Mouse (Mus musculus) neural tube, embryonic 11.5 days (tissue): Measurements from ENCODE around the gene Myo1g. TPM values are rescaled to one million over a fixed set of nuclear protein-coding genes. Genes with fewer than 3 reads are reported as not detected.

Experiments
- ATAC-seq: fragments of 200-750 bp; cut with Nextera tagmentation; 2 replicates; pipeline ENCODE4 v1.8.0; 2017; ENCODE audit warnings: moderate number of reproducible peaks, mild to moderate bottlenecking, moderate TSS enrichment, moderate library complexity; ENCODE audit not compliant: insufficient read depth, low FRiP score, low TSS enrichment
- DNase-seq: peaks from one replicate; pipeline ENCODE4 v3.0.0-alpha.2; 2015; ENCODE audit warnings: low spot score
- H3K27ac ChIP-seq: fragments of 300-500 bp; sonication (generic); 2 replicates; pipeline ENCODE4 v1.5.1; 2014; ENCODE audit warnings: low read depth, mild to moderate bottlenecking, low read length
- H3K27me3 ChIP-seq: fragments of 300-500 bp; sonication (generic); 2 replicates; pipeline ENCODE4 v1.6.1; 2014; ENCODE audit warnings: mild to moderate bottlenecking, low read length, mixed read lengths; ENCODE audit not compliant: control insufficient read depth, insufficient read depth
- H3K36me3 ChIP-seq: fragments of 300-500 bp; sonication (generic); 2 replicates; pipeline ENCODE4 v1.6.1; 2014; ENCODE audit warnings: mild to moderate bottlenecking, low read length, moderate library complexity, mixed read lengths; ENCODE audit not compliant: control insufficient read depth, insufficient read depth
- H3K4me1 ChIP-seq: fragments of 300-500 bp; sonication (generic); 2 replicates; pipeline ENCODE4 v1.6.1; 2014; ENCODE audit warnings: low read length, mixed read lengths; ENCODE audit not compliant: control insufficient read depth, insufficient read depth
- H3K4me2 ChIP-seq: fragments of 300-500 bp; sonication (generic); 2 replicates; pipeline ENCODE4 v1.6.1; 2014; ENCODE audit warnings: low read depth, mild to moderate bottlenecking, moderate library complexity
- H3K4me3 ChIP-seq: fragments of 300-500 bp; sonication (generic); 2 replicates; pipeline ENCODE4 v1.5.1; 2014; ENCODE audit warnings: low read depth, low read length
- H3K9ac ChIP-seq: fragments of 300-500 bp; sonication (generic); 2 replicates; pipeline ENCODE4 v1.6.1; 2014; ENCODE audit warnings: mild to moderate bottlenecking, low read length
- H3K9me3 ChIP-seq: fragments of 300-500 bp; sonication (generic); 2 replicates; pipeline ENCODE4 v1.6.1; 2016; ENCODE audit warnings: low read length; ENCODE audit not compliant: control insufficient read depth
- WGBS: fragments of 180-500 bp; shearing (Covaris S2); extraction: QIAGEN DNeasy Blood & Tissue Kit; methylation state at CpG from one replicate; pipeline ENCODE4 v1.1.7; 2014; 5-methylcytosine and 5-hydroxymethylcytosine counted together
- polyA plus RNA-seq: library from polyadenylated mRNA; unstranded; fragments of >200 nt; fragmentation: Nextera tagmentation; extraction: Ambion mirVana; gene quantifications from 2 replicates; pipeline ENCODE4 v1.2.1, GENCODE M21; 2014

Gene Myo1g
- polyA plus RNA-seq, 1 experiment from 2014 or later = 0.81 TPM

- Histone ChIP-seq H3K9ac (no peak overlapping the region), H3K27me3 (no peaks in the 10 kb centered on the region), H3K4me1 (no peaks in the 10 kb centered on the region), H3K36me3 (no peaks in the 10 kb centered on the region), H3K9me3 (no peaks in the 10 kb centered on the region), H3K27ac (no peak overlapping the region), H3K4me3 (no peak overlapping the region), H3K4me2 (no peak overlapping the region)
- ATAC-seq (no peak), DNase-seq (no peak)
- WGBS = 83% methylated on average over 9 of the region's 9 CpGs
Observed at GRCm38 (mm10) chr11:6506516-6506915, 14.2 kb downstream of the Myo1g start.

GRCm38 (mm10) chr11:6504689-6505088 is 16.1 kb downstream of the Myo1g start:
- Histone ChIP-seq H3K27ac (no peak overlapping the region), H3K4me2 (no peak overlapping the region), H3K36me3 (no peaks in the 10 kb centered on the region), H3K4me1 (no peaks in the 10 kb centered on the region), H3K9ac (no peak overlapping the region), H3K4me3 (no peak overlapping the region), H3K27me3 (no peaks in the 10 kb centered on the region), H3K9me3 (no peaks in the 10 kb centered on the region)
- DNase-seq (no peak), ATAC-seq (no peak)
- 81% methylated on average over 6 of the region's 6 CpGs for WGBS

- H3K9me3 ChIP-seq = no peaks in the 10 kb centered on the region
- DNase-seq (no peak), ATAC-seq (no peak)
- no peaks in the 10 kb centered on the region for H3K4me1 ChIP-seq
- no peak overlapping the region for H3K27ac ChIP-seq
- H3K36me3 ChIP-seq = no peaks in the 10 kb centered on the region
- no peak overlapping the region for H3K4me2 ChIP-seq
- H3K9ac ChIP-seq = no peak overlapping the region
- WGBS = 84% methylated on average over 3 of the region's 3 CpGs
- H3K4me3 ChIP-seq = no peak overlapping the region
- no peaks in the 10 kb centered on the region for H3K27me3 ChIP-seq
Observed at GRCm38 (mm10) chr11:6504226-6504625, 16.5 kb downstream of the Myo1g start.

- DNase-seq (no peak), ATAC-seq (no peak)
- no peaks in the 10 kb centered on the region for H3K36me3 ChIP-seq
- no peak overlapping the region for H3K4me3 ChIP-seq
- H3K9me3 ChIP-seq = no peaks in the 10 kb centered on the region
- H3K9ac ChIP-seq = no peak overlapping the region
- no peak overlapping the region for H3K27ac ChIP-seq
- no peaks in the 10 kb centered on the region for H3K4me1 ChIP-seq
- H3K4me2 ChIP-seq = no peak overlapping the region
- WGBS = 100% methylated on average over 2 of the region's 2 CpGs
- no peaks in the 10 kb centered on the region for H3K27me3 ChIP-seq
Observed at GRCm38 (mm10) chr11:6502506-6502905, 18.3 kb downstream of the Myo1g start.

GRCm38 (mm10) chr11:6497311-6497948 is 23.3 kb downstream of the Myo1g start:
- Histone ChIP-seq H3K4me2 (no peak overlapping the region), H3K9me3 (no peaks in the 10 kb centered on the region), H3K4me1 (no peaks in the 10 kb centered on the region), H3K27me3 (no peaks in the 10 kb centered on the region), H3K9ac (no peak overlapping the region), H3K27ac (no peak overlapping the region), H3K36me3 (no peaks in the 10 kb centered on the region), H3K4me3 (no peak overlapping the region)
- 85% methylated on average over 12 of the region's 12 CpGs for WGBS
- ATAC-seq (no peak), DNase-seq (no peak)

- no peak overlapping the region for H3K4me2 ChIP-seq
- no peak for ATAC-seq
- H3K4me3 ChIP-seq = no peak overlapping the region
- WGBS = 58% methylated on average over 6 of the region's 6 CpGs
- no peaks in the 10 kb centered on the region for H3K9me3 ChIP-seq
- H3K27me3 ChIP-seq = no peaks in the 10 kb centered on the region
- H3K9ac ChIP-seq = no peak overlapping the region
- H3K36me3 ChIP-seq = no peaks in the 10 kb centered on the region
- H3K4me1 ChIP-seq = no peaks in the 10 kb centered on the region
- no peak for DNase-seq
- no peak overlapping the region for H3K27ac ChIP-seq
Observed at GRCm38 (mm10) chr11:6489691-6490503, 30.9 kb downstream of the Myo1g start.

- WGBS = 77% methylated on average over 7 of the region's 7 CpGs
Observed at GRCm38 (mm10) chr11:6489257-6489656, 31.5 kb downstream of the Myo1g start.

GRCm38 (mm10) chr11:6488041-6488684 is 32.6 kb downstream of the Myo1g start:
- no peak overlapping the region for H3K9ac ChIP-seq
- DNase-seq (no peak), ATAC-seq (no peak)
- H3K27me3 ChIP-seq = no peaks in the 10 kb centered on the region
- no peak overlapping the region for H3K4me3 ChIP-seq
- no peak overlapping the region for H3K4me2 ChIP-seq
- H3K9me3 ChIP-seq = no peaks in the 10 kb centered on the region
- H3K27ac ChIP-seq = no peak overlapping the region
- no peaks in the 10 kb centered on the region for H3K36me3 ChIP-seq
- WGBS = 95% methylated on average over 5 of the region's 5 CpGs
- no peaks in the 10 kb centered on the region for H3K4me1 ChIP-seq

More at GRCm38 (mm10) chr11:6489257-6489656, 31.5 kb downstream of the Myo1g start:
- Histone ChIP-seq H3K9ac (no peak overlapping the region), H3K4me1 (no peaks in the 10 kb centered on the region), H3K4me2 (no peak overlapping the region), H3K9me3 (no peaks in the 10 kb centered on the region), H3K27me3 (no peaks in the 10 kb centered on the region), H3K4me3 (no peak overlapping the region), H3K27ac (no peak overlapping the region), H3K36me3 (no peaks in the 10 kb centered on the region)
- DNase-seq (no peak), ATAC-seq (no peak)
